Mouse (Mus musculus) heart, postnatal 0 days (tissue): Measurements from ENCODE around the gene Tex14. TPM values are rescaled to one million over a fixed set of nuclear protein-coding genes. Genes with fewer than 3 reads are reported as not detected.
A peak's percentile ranks its signal among the peaks of the same experiment; 100 is the strongest.

Source experiments
- ATAC-seq: fragments of 200-750 bp; cut with Nextera tagmentation; 2 replicates; pipeline ENCODE4 v1.8.0; 2017; ENCODE audit warnings: low read depth, moderate number of reproducible peaks, moderate library complexity; ENCODE audit not compliant: insufficient read depth
- DNase-seq: peaks from one replicate; pipeline ENCODE4 v3.0.0-alpha.2; 2016; ENCODE audit warnings: low spot score
- H3K27ac ChIP-seq: fragments of 300-500 bp; sonication (generic); 2 replicates; pipeline ENCODE4 v1.5.1; 2014; ENCODE audit warnings: low read depth, mild to moderate bottlenecking
- H3K27me3 ChIP-seq: fragments of 300-500 bp; sonication (generic); 2 replicates; pipeline ENCODE4 v1.6.1; 2014; ENCODE audit warnings: low read length, mixed read lengths; ENCODE audit not compliant: control insufficient read depth, insufficient read depth
- H3K36me3 ChIP-seq: fragments of 300-500 bp; sonication (generic); replicated peaks from 2 replicates; pipeline ENCODE4 v1.6.1; 2014; ENCODE audit warnings: low read length, mixed read lengths; ENCODE audit not compliant: control insufficient read depth, insufficient read depth
- H3K4me1 ChIP-seq: fragments of 300-500 bp; sonication (generic); 2 replicates; pipeline ENCODE4 v1.6.1; 2014; ENCODE audit warnings: antibody characterized with exemption; ENCODE audit not compliant: control insufficient read depth, insufficient read depth
- H3K4me2 ChIP-seq: fragments of 300-500 bp; sonication (generic); 2 replicates; pipeline ENCODE4 v1.6.1; 2014; ENCODE audit warnings: low read depth, mild to moderate bottlenecking, low read length, moderate library complexity
- H3K4me3 ChIP-seq: fragments of 300-500 bp; sonication (generic); 2 replicates; pipeline ENCODE4 v1.5.1; 2014; ENCODE audit warnings: low read depth, low read length
- H3K9ac ChIP-seq: fragments of 300-500 bp; sonication (generic); replicated peaks from 2 replicates; pipeline ENCODE4 v1.6.1; 2014; ENCODE audit warnings: low read depth, low read length, mixed read lengths
- H3K9me3 ChIP-seq: fragments of 300-500 bp; sonication (generic); replicated peaks from 2 replicates; pipeline ENCODE4 v1.6.1; 2016; ENCODE audit warnings: low read length; ENCODE audit not compliant: control insufficient read depth
- CTCF ChIP-seq: IDR thresholded peaks from 2 replicates; pipeline ENCODE4 v1.5.1; 2016; ENCODE audit warnings: antibody characterized with exemption, control low read depth, low read depth
- EP300 ChIP-seq: IDR thresholded peaks from 2 replicates; pipeline ENCODE4 v1.6.1; 2016; ENCODE audit warnings: antibody characterized with exemption, low read depth
- WGBS: fragments of 180-500 bp; shearing (Covaris S2); extraction: QIAGEN DNeasy Blood & Tissue Kit; methylation state at CpG from one replicate; pipeline ENCODE4 v1.1.7; 2014; 5-methylcytosine and 5-hydroxymethylcytosine counted together
- polyA plus RNA-seq: library from polyadenylated mRNA; unstranded; fragments of >200 nt; fragmentation: Nextera tagmentation; extraction: Ambion mirVana; gene quantifications from 2 replicates; pipeline ENCODE4 v1.2.1, GENCODE M21; 2015
- total RNA-seq: library from RNA; depleted of rRNA; stranded (reverse); fragments of >200 nt; gene quantifications from 2 replicates; pipeline ENCODE4 v1.2.3, GENCODE M21; 2014; ENCODE audit warnings: low replicate concordance; rRNA removed

Gene Tex14
- total and polyA plus RNA-seq, 2 experiments from 2014 or later: 0.22 to 0.46 TPM

- H3K9ac ChIP-seq: no peak overlapping the region
- H3K36me3 ChIP-seq: peaks cover 49% of the 10 kb centered on the region
- peak overlapping the region; percentile 98; the same call in 1 of the 2 replicates for H3K4me2 ChIP-seq
- no peak overlapping the region for H3K4me3 ChIP-seq
- H3K4me1 ChIP-seq: peaks cover 14% of the 10 kb centered on the region
- 57% methylated on average over 2 of the region's 2 CpGs for WGBS
- H3K9me3 ChIP-seq: no peaks in the 10 kb centered on the region
- H3K27me3 ChIP-seq: no peaks in the 10 kb centered on the region
- ATAC-seq: no peak
- H3K27ac ChIP-seq: no peak overlapping the region
- TF ChIP-seq CTCF (no peak), EP300 (no peak)
- DNase-seq: no peak
These were observed 191.6 kb downstream of the Tex14 start for GRCm38 (mm10) chr11:87596492-87596891.

DNA sequence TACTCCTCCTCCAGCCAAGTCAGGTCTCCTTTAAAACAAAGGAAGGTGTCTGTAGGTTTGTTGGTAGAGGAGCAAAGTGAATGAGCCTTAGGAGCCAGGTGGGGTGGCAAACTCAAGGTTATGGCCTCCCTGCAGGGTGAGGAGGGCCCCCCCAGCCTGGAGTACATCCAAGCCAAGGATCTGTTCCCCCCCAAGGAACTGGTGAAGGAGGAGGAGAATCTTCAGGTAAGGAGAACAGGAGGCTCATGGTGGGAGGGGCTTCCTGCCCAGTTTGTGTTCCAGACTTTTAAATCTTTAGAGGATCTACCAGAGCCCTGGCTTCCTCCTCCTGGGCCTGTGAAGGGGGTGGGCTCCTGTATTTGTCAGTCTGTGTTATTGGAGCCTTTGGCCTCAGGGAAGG lies 192.2 kb downstream of the Tex14 start:
- Histone ChIP-seq H3K4me1 (peaks cover 14% of the 10 kb centered on the region), H3K36me3 (peaks cover 54% of the 10 kb centered on the region), H3K4me2 (no peak overlapping the region), H3K27ac (no peak overlapping the region), H3K27me3 (no peaks in the 10 kb centered on the region), H3K4me3 (no peak overlapping the region), H3K9ac (no peak overlapping the region), H3K9me3 (no peaks in the 10 kb centered on the region)
- DNase-seq (no peak), ATAC-seq (no peak)
- TF ChIP-seq CTCF (no peak), EP300 (no peak)

DNA sequence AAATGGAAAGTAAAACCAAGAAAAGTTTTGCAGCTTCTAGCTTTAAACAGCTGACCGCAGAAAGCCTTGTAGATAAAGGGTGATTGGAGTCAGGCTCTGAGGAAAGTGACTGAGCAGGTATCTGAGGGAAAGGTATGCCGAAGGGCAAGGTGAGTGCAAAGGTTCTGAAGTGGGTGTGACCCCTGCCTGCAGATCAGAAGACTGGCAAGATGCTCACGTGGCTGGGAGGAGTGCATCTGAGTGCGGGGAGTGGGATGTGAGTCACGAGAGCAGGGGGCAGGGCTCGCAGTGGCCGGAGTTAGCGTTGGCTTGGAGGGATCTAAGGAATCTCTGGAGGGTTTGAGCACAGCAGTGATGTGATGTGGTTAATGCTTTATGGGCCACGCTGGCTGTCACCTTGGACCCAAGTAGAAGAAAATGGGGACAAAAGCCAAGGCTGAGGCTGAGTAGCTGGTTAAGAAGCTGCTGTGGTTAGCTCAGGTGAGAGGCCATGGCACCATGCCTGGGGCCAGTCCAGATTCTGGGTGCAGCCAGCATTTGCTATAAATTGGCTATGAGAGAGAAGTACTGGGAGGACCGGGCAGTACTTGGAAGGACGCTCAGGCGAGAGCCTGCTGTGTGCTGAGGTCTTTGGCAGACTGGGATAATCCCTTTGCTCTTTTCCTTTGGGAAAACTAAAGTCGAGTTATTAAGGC lies 194.7 kb downstream of the Tex14 start:
- peaks cover 75% of the 10 kb centered on the region for H3K36me3 ChIP-seq
- no peak overlapping the region for H3K4me3 ChIP-seq
- peaks cover 9% of the 10 kb centered on the region for H3K4me1 ChIP-seq
- no peak for DNase-seq
- no peak for TF ChIP-seq EP300
- no peak for TF ChIP-seq CTCF
- no peak overlapping the region for H3K9ac ChIP-seq
- no peak for ATAC-seq
- no peaks in the 10 kb centered on the region for H3K27me3 ChIP-seq
- no peaks in the 10 kb centered on the region for H3K9me3 ChIP-seq
- H3K27ac ChIP-seq: no peak overlapping the region
- no peak overlapping the region for H3K4me2 ChIP-seq
- WGBS: 88% methylated on average over 13 of the region's 13 CpGs

DNA sequence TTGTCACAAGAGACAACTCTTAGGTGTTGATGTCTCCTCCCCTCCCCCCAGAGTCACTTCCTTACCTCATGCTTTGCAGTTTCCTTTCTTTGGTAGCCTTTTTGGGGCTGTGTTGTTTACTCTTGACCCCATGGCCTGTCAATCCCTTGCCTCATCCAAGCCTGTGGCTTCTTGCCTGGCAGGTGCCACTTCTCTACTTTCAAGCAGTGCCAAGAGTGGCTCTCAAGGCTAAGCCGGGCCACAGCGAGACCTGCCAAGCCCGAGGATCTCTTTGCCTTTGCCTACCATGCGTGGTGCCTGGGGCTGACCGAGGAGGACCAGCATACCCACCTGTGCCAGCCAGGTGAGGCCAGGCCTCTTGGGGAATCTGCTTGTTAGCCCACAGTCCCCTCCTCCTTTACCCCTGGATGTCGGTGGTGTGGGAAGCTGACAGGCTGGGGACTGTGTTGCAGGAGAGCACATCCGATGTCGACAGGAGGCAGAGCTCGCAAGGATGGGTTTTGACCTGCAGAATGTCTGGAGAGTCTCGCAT lies 195.5 kb downstream of the Tex14 start:
- no peak overlapping the region for H3K4me3 ChIP-seq
- peaks cover 9% of the 10 kb centered on the region for H3K4me1 ChIP-seq
- 87% methylated on average over 10 of the region's 10 CpGs for WGBS
- H3K4me2 ChIP-seq: no peak overlapping the region
- H3K9me3 ChIP-seq: no peaks in the 10 kb centered on the region
- no peak overlapping the region for H3K27ac ChIP-seq
- H3K27me3 ChIP-seq: no peaks in the 10 kb centered on the region
- TF ChIP-seq EP300 (no peak), CTCF (no peak)
- peaks cover 83% of the 10 kb centered on the region for H3K36me3 ChIP-seq
- ATAC-seq (no peak), DNase-seq (no peak)
- no peak overlapping the region for H3K9ac ChIP-seq

DNA sequence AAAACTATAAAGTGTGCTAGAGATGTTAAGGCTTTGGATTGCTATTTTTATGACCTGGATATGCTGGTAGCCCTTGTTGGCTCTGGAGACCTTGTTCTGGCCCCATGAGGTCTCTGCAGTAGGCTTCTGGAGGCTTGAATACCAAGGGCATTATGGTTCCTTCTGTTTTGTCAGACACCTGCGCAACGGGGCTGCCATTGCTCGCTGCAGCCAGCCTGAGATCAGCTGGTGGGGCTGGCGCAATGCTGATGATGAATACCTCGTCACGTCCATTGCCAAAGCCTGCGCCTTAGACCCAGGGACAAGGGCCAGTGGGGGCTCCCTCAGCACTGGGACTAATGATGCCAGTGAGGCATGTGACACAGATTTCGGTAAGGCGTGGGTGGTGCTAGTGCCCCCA lies 197.4 kb downstream of the Tex14 start:
- Histone ChIP-seq H3K9me3 (no peaks in the 10 kb centered on the region), H3K4me3 (no peak overlapping the region), H3K27ac (no peak overlapping the region), H3K4me2 (no peak overlapping the region), H3K27me3 (no peaks in the 10 kb centered on the region), H3K9ac (no peak overlapping the region), H3K4me1 (no peaks in the 10 kb centered on the region), H3K36me3 (peaks cover 100% of the 10 kb centered on the region)
- no peak for DNase-seq
- TF ChIP-seq EP300 (no peak), CTCF (no peak)
- 93% methylated on average over 9 of the region's 9 CpGs for WGBS
- ATAC-seq: no peak

- no peaks in the 10 kb centered on the region for H3K27me3 ChIP-seq
- TF ChIP-seq CTCF (no peak), EP300 (no peak)
- no peak overlapping the region for H3K4me3 ChIP-seq
- H3K4me1 ChIP-seq: no peaks in the 10 kb centered on the region
- H3K9ac ChIP-seq: no peak overlapping the region
- ATAC-seq: no peak
- WGBS: 100% methylated on average over 2 of the region's 2 CpGs
- DNase-seq: no peak
- H3K9me3 ChIP-seq: no peaks in the 10 kb centered on the region
- H3K27ac ChIP-seq: no peak overlapping the region
- peaks cover 100% of the 10 kb centered on the region for H3K36me3 ChIP-seq
- no peak overlapping the region for H3K4me2 ChIP-seq
These were observed 198.7 kb downstream of the Tex14 start for GRCm38 (mm10) chr11:87603571-87603970.

Other genes with a start within 250 kb of the Tex14 start
- 10.3 and 19.9 TPM in 2 replicates for gene Ppm1e, start 46.0 kb upstream of the Tex14 start, total RNA-seq
- gene Ppm1e, start 46.0 kb upstream of the Tex14 start, polyA plus RNA-seq: 3.5 and 4.3 TPM in 2 replicates
- gene Rad51c, start 111 bp upstream of the Tex14 start, total RNA-seq: 3.7 and 6.9 TPM in 2 replicates
- gene Rad51c, start 111 bp upstream of the Tex14 start, polyA plus RNA-seq: 4.7 and 5.2 TPM in 2 replicates
- gene Gm11492, start 161.6 kb downstream of the Tex14 start, total RNA-seq: not detected in 2 replicates
- not detected in 2 replicates for gene Gm11492, start 161.6 kb downstream of the Tex14 start, polyA plus RNA-seq
- gene Sept4, start 163.8 kb downstream of the Tex14 start, total RNA-seq: 13.9 and 20.6 TPM in 2 replicates
- gene Sept4, start 163.8 kb downstream of the Tex14 start, polyA plus RNA-seq: 47.8 and 49.1 TPM in 2 replicates
- 12.4 and 17.3 TPM in 2 replicates for gene Mtmr4, start 187.1 kb downstream of the Tex14 start, total RNA-seq
- 6.0 and 7.0 TPM in 2 replicates for gene Mtmr4, start 187.1 kb downstream of the Tex14 start, polyA plus RNA-seq
- gene Hsf5, start 212.1 kb downstream of the Tex14 start, total RNA-seq: not detected in 2 replicates
- 0.03 TPM in 1 of 2 replicates, not detected in the other for gene Hsf5, start 212.1 kb downstream of the Tex14 start, polyA plus RNA-seq